Mouse (Mus musculus): ENCODE data around the gene Zscan4f. TPM values are rescaled to one million over a fixed set of nuclear protein-coding genes. Genes with fewer than 3 reads are reported as not detected.
"Not testable (repeated sequence)": the region's sequence is repeated elsewhere in the genome, so short reads cannot be mapped to it uniquely, and the experiment has no call there.

Gene Zscan4f
- not detected for total RNA-seq (2021)
- long read RNA-seq, result 0 reads

GRCm38 (mm10) chr7:11397615-11398014 is at the start of gene Zscan4f:
TSS of gene Zscan4f (plus strand) at chr7:11397915.
- not testable (repeated sequence) for DNase-seq (ENCODE audit: low spot score in 2 of 2)

- not testable (repeated sequence) for DNase-seq (ENCODE audit: low spot score in 2 of 2)
These were observed 13.1 kb upstream of the Zscan4f start for GRCm38 (mm10) chr7:11384641-11385040.

Small RNA genes lying within 50 kb of the gene (microRNA-seq; reads per million reads assigned to microRNA genes)
- 0 reads per million in 2 experiments for gene Gm23087

Other genes with a start within 250 kb of the Zscan4f start
- gene Zscan4d, start 231.8 kb upstream of the Zscan4f start, total RNA-seq (2021), result not detected
- gene Zscan4e, start 87.2 kb upstream of the Zscan4f start, total RNA-seq (2021), result not detected
- not detected for gene Zscan4-ps2, start 116.4 kb downstream of the Zscan4f start, total RNA-seq (2021)
- gene Zscan4-ps3, start 211.4 kb downstream of the Zscan4f start, total RNA-seq (2021), result not detected

All from layer of hippocampus, adult 18-20 months (tissue).